Mouse (Mus musculus) left cerebral cortex, postnatal 14 days (tissue): Measurements from ENCODE around the gene Gm10203. TPM values are rescaled to one million over a fixed set of nuclear protein-coding genes. Genes with fewer than 3 reads are reported as not detected.
A peak's percentile ranks its signal among the peaks of the same experiment; 100 is the strongest.
"Not testable (repeated sequence)": the region's sequence is repeated elsewhere in the genome, so short reads cannot be mapped to it uniquely, and the experiment has no call there.

Experiments used
- DNase-seq, 2 experiments: peaks; one replicate each; pipeline ENCODE4 v3.0.0; 2021 to 2022; ENCODE audit warnings: low spot score in 2 of 2, mixed read lengths in 1 of 2
- intact Hi-C: fragments of 180-260 bp; cut with DNase I; formaldehyde crosslinking; loops from one replicate; pipeline ENCODE4 v1.15.1; 2025
- long read RNA-seq, 2 experiments: library from polyadenylated mRNA; stranded (forward); transcript quantifications; one replicate each; pipeline ENCODE4 v2.0.0; 2021
- total RNA-seq, 2 experiments: library from RNA; stranded (reverse); gene quantifications; 2 replicates each; pipeline ENCODE4 v1.2.3; 2021

Gene Gm10203
- not detected for total RNA-seq
- long read RNA-seq, experiment 1: 0 reads
- long read RNA-seq, experiment 2: 0 reads

DNA sequence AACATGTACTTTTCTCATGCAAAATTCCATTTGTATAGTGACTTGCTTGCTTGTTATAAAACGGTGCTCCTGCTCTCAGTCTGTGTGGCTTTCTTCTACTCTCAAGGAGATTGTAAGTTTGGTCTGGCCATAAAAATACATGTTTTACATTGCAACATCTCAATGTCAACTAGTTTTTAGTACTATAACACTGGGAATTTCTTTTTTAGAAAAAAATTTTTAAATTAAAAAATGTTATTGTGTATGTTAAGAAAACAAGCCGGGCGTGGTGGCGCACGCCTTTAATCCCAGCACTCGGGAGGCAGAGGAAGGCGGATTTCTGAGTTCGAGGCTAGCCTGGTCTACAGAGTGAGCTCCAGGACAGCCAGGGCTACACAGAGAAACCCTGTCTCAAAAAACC is at the start of gene Gm10203:
Gene Gm10203, plus strand, starts transcription at position 301 of the 400 bp plus-strand sequence.
- DNase-seq, intact Hi-C loops: not testable (repeated sequence)

DNA sequence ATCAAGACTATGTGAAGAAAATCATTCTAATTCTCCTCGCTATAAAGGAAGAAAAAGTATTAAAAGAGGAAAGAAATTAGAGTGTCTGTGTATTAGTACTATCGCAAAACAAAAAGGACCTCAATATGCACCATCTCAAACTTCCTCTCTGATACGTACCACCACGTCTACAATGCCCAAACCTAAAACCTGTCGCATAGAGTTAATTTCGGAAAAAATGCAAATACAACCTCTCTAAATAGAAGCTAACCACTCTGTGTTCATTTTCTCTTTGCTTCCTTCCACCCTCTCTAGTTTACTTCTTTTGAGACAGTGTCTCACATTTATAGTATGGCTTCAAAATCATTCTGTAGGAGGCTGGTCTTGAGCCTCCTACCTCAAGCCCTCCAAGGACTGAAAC is 37.6 kb upstream of the Gm10203 start:
- no peak for DNase-seq
- intact Hi-C loops: no loop called here

DNA sequence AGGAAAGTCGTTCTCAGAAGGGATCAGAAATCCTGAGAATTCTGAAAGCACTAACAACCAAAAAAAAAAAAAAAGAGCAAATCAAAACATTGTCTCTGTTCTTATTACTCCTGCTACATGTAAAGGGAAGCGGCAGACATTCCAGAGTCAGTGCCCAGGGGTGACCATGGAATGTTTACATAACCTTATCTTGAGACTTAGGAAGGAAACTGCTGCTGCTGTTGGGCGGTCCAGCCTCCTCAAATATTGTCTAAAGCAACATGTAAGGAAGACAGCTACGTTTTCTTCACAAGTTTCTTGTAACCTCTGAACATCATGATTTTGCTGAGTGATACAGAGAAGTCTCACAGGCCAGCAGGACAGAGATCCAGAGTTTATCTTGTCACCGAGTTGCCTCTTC is 36.5 kb upstream of the Gm10203 start:
- DNase-seq: no peak
- intact Hi-C loops: no loop called here

DNA sequence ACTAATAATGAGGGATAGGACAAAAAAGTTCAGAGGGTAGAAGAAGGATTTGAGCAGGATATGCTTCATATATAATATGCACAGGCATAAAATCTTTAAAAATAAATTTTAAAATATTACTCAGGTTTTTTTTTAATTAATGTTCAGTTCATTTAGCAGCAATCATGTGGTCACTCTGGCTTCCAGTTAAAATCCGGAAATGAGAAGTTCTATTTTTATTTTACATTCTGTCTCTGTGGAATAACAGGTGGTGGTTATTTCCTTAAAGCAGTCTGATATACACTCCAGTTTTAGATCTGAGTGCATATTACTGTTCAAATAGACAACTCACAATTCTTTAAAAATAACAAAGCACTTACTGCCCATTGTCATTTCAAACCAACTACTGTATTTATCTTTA is 35.4 kb upstream of the Gm10203 start:
- intact Hi-C loops: no loop called here
- no peak for DNase-seq

DNA sequence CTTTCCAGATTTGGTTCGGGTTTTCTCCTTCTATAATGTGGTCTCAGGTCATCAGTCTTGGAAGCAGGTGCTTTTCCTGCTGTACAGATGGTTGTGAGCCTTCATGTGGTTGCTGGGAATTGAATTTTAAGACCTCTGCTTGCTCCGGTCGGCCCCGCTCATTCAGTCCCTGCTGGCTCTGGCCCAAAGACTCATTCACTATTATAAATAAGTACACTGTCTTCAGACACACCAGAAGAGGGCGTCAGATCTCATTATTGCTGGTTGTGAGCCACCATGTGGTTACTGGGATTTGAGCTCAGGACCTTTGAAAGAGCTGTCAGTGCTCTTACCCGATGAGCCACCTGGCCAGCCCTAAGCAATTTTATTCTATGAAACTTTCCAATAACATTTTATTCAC is 34.6 kb upstream of the Gm10203 start:
- DNase-seq: no peak
- intact Hi-C loops: no loop called here

GRCm38 (mm10) chr6:149096233-149096632 is 33.7 kb upstream of the Gm10203 start:
- intact Hi-C loops: no loop called here
- no peak for DNase-seq

DNA sequence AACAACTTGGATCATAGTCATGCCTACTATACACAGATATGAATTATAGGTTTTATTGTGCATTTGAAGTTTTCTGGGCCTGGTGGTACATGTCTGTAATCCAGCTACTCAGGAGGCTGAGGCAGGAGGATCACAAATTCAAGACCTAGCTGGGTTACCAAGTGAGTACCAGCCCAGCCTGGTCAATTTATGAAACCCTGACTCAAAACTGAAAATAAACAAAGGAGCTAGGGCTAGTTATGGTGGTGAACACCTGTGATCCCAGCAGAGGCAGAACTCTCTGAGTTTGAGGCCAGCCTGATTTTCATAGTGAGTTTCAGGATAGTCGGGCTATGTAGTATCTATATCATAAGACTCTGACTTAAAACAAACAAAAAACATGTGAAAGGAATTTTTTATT is 32.7 kb upstream of the Gm10203 start:
- intact Hi-C loops: no loop called here
- DNase-seq: no peak

DNA sequence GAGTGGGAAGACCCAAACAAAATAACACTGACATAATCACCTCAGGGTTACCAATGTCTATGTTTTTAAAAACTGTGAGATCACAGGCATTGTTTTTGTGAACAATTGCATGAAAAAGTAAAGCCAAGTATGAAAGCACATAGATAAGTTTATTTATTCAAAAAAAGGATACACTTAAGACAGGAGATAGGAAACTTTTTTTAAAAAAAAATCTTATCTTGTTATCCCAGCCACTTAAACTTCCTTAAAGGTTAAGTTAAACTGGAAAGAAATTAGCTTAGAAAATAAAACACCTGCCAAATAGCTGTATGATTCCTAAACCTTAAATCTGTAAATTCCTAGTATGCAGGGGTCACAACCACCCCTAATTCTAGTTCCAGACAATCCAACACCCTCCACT is 31.0 kb upstream of the Gm10203 start:
- DNase-seq: no peak
- intact Hi-C loops: no loop called here

- intact Hi-C loops: loop anchor here (10.0 kb wide), 1 partner anchor 156 kb away; the partner anchor contains the start of gene Sinhcaf
- peak; percentile 63 to 67 for DNase-seq
Observed at GRCm38 (mm10) chr6:149100174-149101075, 29.5 kb upstream of the Gm10203 start.

DNA sequence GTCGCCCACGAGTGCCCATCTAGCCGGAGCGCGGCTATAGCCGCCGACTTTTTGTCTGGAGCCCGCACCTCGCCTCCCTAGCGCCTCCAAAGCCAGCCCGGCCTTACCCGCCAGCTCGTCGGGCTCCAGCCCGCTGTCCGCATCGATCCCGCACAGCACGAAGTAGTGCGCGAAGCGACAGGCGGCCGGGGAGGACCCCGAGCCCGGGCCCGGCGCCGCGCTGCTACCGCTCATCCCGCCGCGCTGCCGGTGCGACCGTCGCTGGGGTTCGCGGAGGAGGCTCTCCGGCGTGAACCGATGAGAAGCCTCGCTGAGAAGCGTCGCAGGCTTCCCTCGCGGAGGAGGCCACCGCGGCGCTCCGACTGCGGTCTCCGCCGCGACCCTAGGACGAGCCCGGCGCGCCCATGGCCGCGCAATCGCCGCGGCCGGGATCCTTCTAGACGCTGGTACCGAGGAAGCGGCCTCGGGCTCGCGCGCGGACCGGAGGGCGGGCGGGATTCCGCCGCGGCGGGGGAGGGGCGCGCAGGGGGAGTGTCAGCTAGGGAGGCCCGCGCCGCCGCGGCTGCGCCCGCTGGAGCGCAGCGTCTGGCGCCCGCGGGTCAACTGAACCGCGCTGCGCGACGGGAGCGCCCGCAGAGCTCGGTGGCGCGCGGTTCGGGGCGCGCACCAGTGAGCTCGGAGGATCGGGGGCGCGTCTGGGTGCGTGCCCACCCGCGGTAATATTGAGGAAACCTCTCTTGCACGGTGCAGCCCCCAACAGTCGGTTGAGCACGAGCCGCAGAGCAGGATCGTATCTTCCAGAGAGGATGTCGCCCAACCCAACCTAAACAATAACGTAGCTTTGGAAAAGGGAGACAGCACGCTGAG is 28.7 kb upstream of the Gm10203 start, which contains the start of gene Dennd5b:
Gene Dennd5b, minus strand, starts transcription at position 605 of the 867 bp plus-strand sequence.
- DNase-seq: peak; percentile 80 to 87
- intact Hi-C loops: loop anchor here (10.0 kb wide), 1 partner anchor 157 kb away; the partner anchor contains the start of gene Sinhcaf

- intact Hi-C loops: loop anchor here (10.0 kb wide), 1 partner anchor 157 kb away; the partner anchor contains the start of gene Sinhcaf
- no peak for DNase-seq
Observed at GRCm38 (mm10) chr6:149101943-149102243, 28.1 kb upstream of the Gm10203 start.

DNA sequence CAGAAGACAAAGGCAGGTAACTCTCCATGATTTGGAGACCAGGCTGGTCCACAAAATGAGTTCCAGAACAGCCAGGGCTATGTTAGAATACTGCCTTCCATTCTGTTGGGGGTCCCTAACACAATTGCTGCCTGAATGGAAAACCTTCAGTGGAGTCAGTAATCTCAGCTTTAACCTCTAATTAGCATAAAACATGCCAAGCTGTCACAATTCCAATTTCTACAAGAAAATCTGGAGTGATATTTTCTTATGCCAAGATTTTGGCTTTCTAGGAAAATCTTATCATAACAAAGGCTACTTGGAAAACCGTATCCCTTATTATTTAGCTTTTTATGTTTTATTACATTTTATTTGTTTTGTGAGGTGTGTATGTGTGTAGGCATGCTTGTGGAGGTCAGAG is 26.5 kb upstream of the Gm10203 start:
- DNase-seq: no peak
- intact Hi-C loops: loop anchor here (10.0 kb wide), 1 partner anchor 159 kb away; the partner anchor contains the start of gene Sinhcaf

DNA sequence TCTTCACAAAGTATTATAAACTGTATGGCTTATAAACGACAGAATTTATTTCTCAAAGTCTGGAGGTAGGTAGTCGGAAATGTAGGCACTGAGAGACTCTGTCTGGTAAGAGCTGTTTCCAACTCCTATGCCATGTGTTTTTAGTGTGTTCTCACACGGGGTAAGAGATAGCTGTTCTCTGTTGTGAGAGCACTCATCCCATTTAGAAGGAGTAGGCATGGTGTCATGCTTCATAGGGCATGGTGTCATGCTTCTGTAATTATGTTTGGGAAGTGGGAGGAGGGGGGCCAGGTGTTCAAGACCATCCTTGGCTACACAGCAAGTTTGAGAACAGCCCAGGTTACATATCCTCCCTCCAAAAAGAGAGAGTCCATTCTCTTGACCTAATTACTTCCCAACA is 22.4 kb upstream of the Gm10203 start:
- DNase-seq: no peak
- intact Hi-C loops: loop anchor here (10.0 kb wide), 1 partner anchor 163 kb away; the partner anchor contains the start of gene Sinhcaf

DNA sequence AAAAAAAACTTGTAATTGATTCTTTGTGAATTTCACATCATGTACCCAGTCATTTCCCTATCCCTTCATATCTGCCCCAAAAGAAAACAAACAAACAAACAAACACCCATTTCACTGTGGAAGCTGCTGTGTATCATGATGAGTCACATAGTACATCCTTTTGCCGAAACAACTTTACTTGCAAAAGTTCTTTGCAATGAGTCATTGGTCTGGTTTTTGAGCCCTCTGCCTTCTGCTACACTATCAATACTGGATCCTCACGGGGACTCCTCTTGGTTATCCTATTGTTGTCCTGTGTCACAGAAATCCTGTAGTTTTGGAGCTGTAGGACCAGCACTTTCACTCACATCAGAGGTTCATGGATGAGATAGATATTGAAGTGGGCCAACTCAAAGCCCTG is 21.1 kb upstream of the Gm10203 start:
- intact Hi-C loops: loop anchor here (10.0 kb wide), 1 partner anchor 164 kb away; the partner anchor contains the start of gene Sinhcaf
- DNase-seq: no peak

DNA sequence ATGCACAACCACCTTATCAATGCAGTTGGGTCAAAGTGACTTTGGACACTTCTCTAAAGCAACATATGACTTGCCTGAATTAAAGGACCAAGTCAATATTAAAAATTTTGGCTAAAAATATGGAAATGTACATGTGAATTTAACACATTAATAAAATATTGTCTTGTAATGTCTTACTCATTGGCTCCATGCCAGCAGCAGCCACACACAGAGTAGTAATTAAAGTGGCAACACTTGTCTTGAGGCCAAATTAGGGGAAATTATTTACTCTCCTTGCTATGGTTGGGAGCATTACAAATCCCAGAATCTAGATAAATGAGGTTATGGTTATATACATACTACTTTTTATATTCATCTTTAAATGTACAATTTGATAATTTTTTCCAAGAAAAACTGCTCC is 13.0 kb upstream of the Gm10203 start:
- no peak for DNase-seq
- intact Hi-C loops: no loop called here

- intact Hi-C loops: loop anchor here (2.0 kb wide), 1 partner anchor 108 kb away; no protein-coding TSS in a partner anchor
- DNase-seq: no peak
Observed at GRCm38 (mm10) chr6:149118935-149119334, 11.0 kb upstream of the Gm10203 start.

DNA sequence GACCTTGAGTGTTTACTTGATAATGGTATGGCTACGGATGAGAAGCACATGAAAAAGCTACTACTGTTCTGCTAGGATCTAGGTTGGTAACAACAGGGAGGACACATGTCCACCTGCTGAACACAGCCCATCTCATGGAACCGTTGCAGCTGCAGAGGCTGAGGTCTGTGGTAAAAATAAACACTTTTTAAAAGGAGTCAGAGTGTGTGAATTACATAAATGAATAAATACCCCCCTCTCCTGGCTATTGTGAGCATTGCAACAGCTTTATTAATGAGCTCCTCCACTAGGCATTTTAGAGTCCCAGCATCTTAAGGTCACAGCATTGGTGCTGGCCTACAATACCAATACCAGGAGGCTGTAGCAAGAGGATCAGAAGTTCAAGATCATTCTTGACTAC is 10.1 kb upstream of the Gm10203 start:
- intact Hi-C loops: loop anchor here (2.0 to 5.0 kb wide), 2 partner anchors 109 to 173 kb away; partner anchors contain the start of gene Sinhcaf
- DNase-seq: peak; percentile 82 to 83

GRCm38 (mm10) chr6:149123042-149123441 is 6.9 kb upstream of the Gm10203 start:
- intact Hi-C loops: loop anchor here (5.0 kb wide), 1 partner anchor 176 kb away; the partner anchor contains the start of gene Sinhcaf
- DNase-seq: no peak

DNA sequence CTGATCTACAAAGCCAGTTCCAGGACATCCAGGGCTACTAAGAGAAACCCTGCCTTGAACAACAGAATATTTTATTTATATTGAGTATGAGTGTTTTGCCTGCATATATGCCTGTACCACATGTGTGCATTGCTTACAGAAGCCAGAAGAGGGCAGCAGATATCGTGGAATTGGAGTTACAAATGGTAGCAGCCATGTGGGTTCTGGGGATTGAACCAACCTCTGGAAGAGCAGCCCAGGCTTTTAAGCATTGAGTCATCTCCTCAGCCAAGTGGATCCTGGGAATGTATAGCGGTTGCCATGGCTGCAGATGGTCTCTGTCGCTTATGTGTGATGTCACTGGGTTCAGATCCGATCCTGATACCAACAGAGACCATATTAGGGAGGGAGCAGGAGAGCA is 3.3 kb upstream of the Gm10203 start:
- intact Hi-C loops: no loop called here
- peak; percentile 26 to 40 for DNase-seq

DNA sequence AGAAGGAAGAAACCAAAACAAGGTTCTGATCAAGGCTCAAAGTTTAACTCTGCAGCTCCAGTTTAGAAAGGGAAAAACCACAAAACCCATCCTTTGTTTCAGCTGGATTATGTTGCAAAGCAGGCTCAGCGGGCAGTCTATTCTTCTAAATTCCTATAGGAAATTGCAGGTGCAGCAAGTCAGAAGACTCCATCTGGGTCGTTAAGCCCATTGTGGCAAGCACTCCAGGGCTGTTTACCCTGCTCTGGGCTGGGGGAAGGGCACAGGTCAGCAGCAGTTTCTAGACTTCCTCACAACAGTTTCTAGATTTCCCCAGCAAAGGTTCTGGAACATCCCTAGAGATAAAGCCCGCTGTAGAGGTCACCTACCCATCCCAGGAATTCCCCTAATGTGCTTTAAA is 1.1 kb downstream of the Gm10203 start:
- no peak for DNase-seq
- intact Hi-C loops: no loop called here
